ENCODE assay signal across 8 mouse cellular contexts in the genomic region with DNA sequence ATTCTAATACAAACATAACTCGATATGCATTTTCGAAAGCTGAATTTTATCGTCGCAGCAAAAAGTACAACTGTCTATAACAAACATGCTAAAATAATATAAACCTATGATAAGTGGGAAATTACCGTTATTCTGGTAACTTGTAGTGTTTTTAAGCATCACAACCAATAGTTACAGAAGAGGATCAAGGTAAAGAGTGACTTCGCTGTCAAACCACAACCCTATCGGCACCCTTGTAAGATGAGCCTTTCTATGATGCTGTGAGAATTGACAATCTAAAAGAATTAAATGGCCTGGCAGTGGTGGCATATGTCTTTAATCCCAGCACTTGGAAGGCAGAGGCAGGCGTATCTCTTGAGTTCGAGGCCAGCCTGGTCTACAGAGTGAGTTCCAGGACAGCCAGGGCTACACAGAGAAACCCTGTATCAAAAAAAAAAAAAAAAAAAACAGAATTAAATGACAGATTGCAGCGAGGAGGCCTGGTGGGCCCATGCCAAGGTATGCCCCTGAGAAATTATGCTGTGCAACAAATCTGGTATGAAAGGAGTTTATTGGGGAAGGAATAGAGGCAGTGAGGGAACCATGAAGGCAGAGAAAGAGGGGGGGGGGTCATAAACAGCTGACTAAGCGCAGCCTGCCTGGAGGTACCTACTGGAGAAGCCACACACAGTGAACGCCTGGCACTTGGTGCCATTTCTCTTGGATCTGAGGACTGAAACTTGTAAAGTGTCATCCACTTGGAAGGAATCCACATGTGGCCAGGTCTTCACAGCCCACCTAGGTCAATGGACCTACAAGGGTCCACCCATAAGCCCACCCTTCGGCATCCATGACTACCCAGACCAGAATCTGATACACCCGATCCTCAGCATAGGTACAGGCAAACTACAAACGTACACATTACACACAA. TPM values are rescaled to one million over a fixed set of nuclear protein-coding genes. Genes with fewer than 3 reads are reported as not detected.
A peak's percentile ranks its signal among the peaks of the same experiment; 100 is the strongest.
DNase-seq lines count a peak whose midpoint lies in the region; ATAC-seq and TF ChIP-seq lines count a peak whose summit lies in the region.

No protein-coding gene starts in this region.

- peak in 1 of 2 experiments; percentile 31 for DNase-seq in cerebellum, adult 2 months
- no peak for DNase-seq in cerebellum, postnatal 25 days
- no peak for DNase-seq in spleen, adult 2 months (ENCODE audit: low read depth in 1 of 2, low spot score in 2 of 2)
- DNase-seq in spleen, postnatal 10 days (ENCODE audit: low spot score in 2 of 2), result no peak
- no peak for DNase-seq in neural tube, embryonic 11.5 days (ENCODE audit: low spot score)
- DNase-seq in adrenal gland, postnatal 36 days, result no peak
- no peak for DNase-seq in kidney, postnatal 4 days

- TF ChIP-seq CTCF in cerebellum, adult 2 months (IDR thresholded peaks at IDR 0.05; ENCODE audit: borderline replicate concordance, insufficient read depth, low read depth, low read length), result no peak
- no peak for TF ChIP-seq CTCF in spleen, adult 2 months (IDR thresholded peaks at IDR 0.05; ENCODE audit: extremely low read depth, insufficient read depth, insufficient read length, insufficient replicate concordance)

- WGBS in cerebellum, adult 2 months, result 56% methylated on average over 15 of the region's 15 CpGs
- 61% methylated on average over 15 of the region's 15 CpGs for WGBS in spleen, adult 2 months
- 67% methylated on average over 15 of the region's 15 CpGs for WGBS in intestine, embryonic 16.5 days
- WGBS in neural tube, embryonic 11.5 days, result 71% methylated on average over 15 of the region's 15 CpGs

- no peaks in the 10 kb centered on the region for H3K36me3 ChIP-seq in spleen, adult 2 months (ENCODE audit: control insufficient read depth, insufficient read depth, low read length)
- no peaks in the 10 kb centered on the region for H3K36me3 ChIP-seq in intestine, embryonic 16.5 days (ENCODE audit: control insufficient read depth, insufficient read depth, low read length)
- peaks cover under 1% of the 10 kb centered on the region; the same call in 1 of the 2 replicates for H3K36me3 ChIP-seq in neural tube, embryonic 11.5 days (ENCODE audit: control insufficient read depth, insufficient read depth, low read length)

- H3K9ac ChIP-seq in intestine, embryonic 16.5 days (ENCODE audit: low read depth, low read length), result peak overlapping the region; percentile 91
- peak overlapping the region; percentile 90 for H3K9ac ChIP-seq in neural tube, embryonic 11.5 days (ENCODE audit: low read length)

- ATAC-seq in intestine, embryonic 16.5 days, result no peak
- ATAC-seq in neural tube, embryonic 11.5 days (ENCODE audit: insufficient read depth, low FRiP score, low TSS enrichment), result no peak

- H3K27me3 ChIP-seq in cerebellum, adult 2 months (ENCODE audit: control insufficient read depth, insufficient read depth, low read length), result no peaks in the 10 kb centered on the region
- 0 out of 2 replicates have a peak, but pooled peaks cover 1% of the 10 kb centered on the region for H3K27me3 ChIP-seq in spleen, adult 2 months (ENCODE audit: control insufficient read depth, insufficient read depth, low read length)
- no peaks in the 10 kb centered on the region for H3K27me3 ChIP-seq in intestine, embryonic 16.5 days (replicated peaks; ENCODE audit: control insufficient read depth, insufficient read depth, low read length)
- no peaks in the 10 kb centered on the region for H3K27me3 ChIP-seq in neural tube, embryonic 11.5 days (ENCODE audit: control insufficient read depth, insufficient read depth, low read length)

- peak overlapping the region; percentile 60 for H3K4me3 ChIP-seq in cerebellum, adult 2 months (replicated peaks; ENCODE audit: insufficient read depth, low read depth, low read length)
- peak overlapping the region; percentile 56 for H3K4me3 ChIP-seq in spleen, adult 2 months (ENCODE audit: extremely low read depth, insufficient read depth, insufficient read length)
- peak overlapping the region; percentile 76 for H3K4me3 ChIP-seq in intestine, embryonic 16.5 days (ENCODE audit: low read length)
- H3K4me3 ChIP-seq in neural tube, embryonic 11.5 days (ENCODE audit: low read depth, low read length), result peak overlapping the region; percentile 95

- H3K27ac ChIP-seq in cerebellum, adult 2 months (ENCODE audit: insufficient read depth, low read length), result no peak overlapping the region
- no peak overlapping the region for H3K27ac ChIP-seq in spleen, adult 2 months (ENCODE audit: insufficient read depth, low read length)
- H3K27ac ChIP-seq in intestine, embryonic 16.5 days (ENCODE audit: low read length), result peak overlapping the region; percentile 73
- peak overlapping the region; percentile 87 for H3K27ac ChIP-seq in neural tube, embryonic 11.5 days (ENCODE audit: low read depth, low read length)

- H3K4me2 ChIP-seq in intestine, embryonic 16.5 days (ENCODE audit: low read depth, low read length), result peak overlapping the region; percentile 82
- peak overlapping the region; percentile 36 for H3K4me2 ChIP-seq in neural tube, embryonic 11.5 days (ENCODE audit: low read depth)

- no peak for TF ChIP-seq POLR2A in cerebellum, adult 2 months (IDR thresholded peaks at IDR 0.05; ENCODE audit: borderline replicate concordance, insufficient read depth, low read length)
- TF ChIP-seq POLR2A in spleen, adult 2 months (IDR thresholded peaks at IDR 0.05; ENCODE audit: low read depth, low read length), result no peak

- H3K9me3 ChIP-seq in intestine, embryonic 16.5 days (ENCODE audit: control insufficient read depth, low read length), result no peaks in the 10 kb centered on the region
- no peaks in the 10 kb centered on the region for H3K9me3 ChIP-seq in neural tube, embryonic 11.5 days (ENCODE audit: control insufficient read depth, low read length)

- H3K4me1 ChIP-seq in cerebellum, adult 2 months (ENCODE audit: control insufficient read depth, insufficient read depth, low read length), result 0 out of 2 replicates have a peak, but pooled peaks cover 8% of the 10 kb centered on the region
- peaks cover 16% of the 10 kb centered on the region for H3K4me1 ChIP-seq in spleen, adult 2 months (ENCODE audit: control insufficient read depth, insufficient read depth, insufficient read length)
- H3K4me1 ChIP-seq in intestine, embryonic 16.5 days (ENCODE audit: control insufficient read depth, insufficient read depth, low read length), result peaks cover 37% of the 10 kb centered on the region
- peaks cover 22% of the 10 kb centered on the region for H3K4me1 ChIP-seq in neural tube, embryonic 11.5 days (ENCODE audit: control insufficient read depth, insufficient read depth, low read length)

RNA-seq across cellular contexts. Expression of a gene that starts 0.8 kb away (rescaled TPM):
- polyA plus RNA-seq in cerebellum, adult 2 months (2012; rRNA removed), result 35.3 and 42.4 TPM in 2 replicates
- polyA plus RNA-seq in spleen, adult 2 months (2012; rRNA removed), result 33.3 and 44.2 TPM in 2 replicates
- polyA plus RNA-seq in intestine, embryonic 16.5 days (2015; fragmentation: Nextera tagmentation; extraction: Ambion mirVana), result 87.6 and 92.2 TPM in 2 replicates
- polyA plus RNA-seq in neural tube, embryonic 11.5 days (2014; fragmentation: Nextera tagmentation; extraction: Ambion mirVana), result 58.9 and 62.5 TPM in 2 replicates
- 10 to 100 TPM; 50.5 to 85.0 TPM for total RNA-seq in adrenal gland, postnatal 36 days (2021)

RNA-seq across cellular contexts. Expression of a gene that starts 1.3 kb away (rescaled TPM):
- 28.3 and 28.4 TPM in 2 replicates for polyA plus RNA-seq in cerebellum, adult 2 months (2012; rRNA removed)
- polyA plus RNA-seq in spleen, adult 2 months (2012; rRNA removed), result 30.3 and 46.4 TPM in 2 replicates
- 205 and 208 TPM in 2 replicates for polyA plus RNA-seq in intestine, embryonic 16.5 days (2015; fragmentation: Nextera tagmentation; extraction: Ambion mirVana)
- 537 and 588 TPM in 2 replicates for polyA plus RNA-seq in neural tube, embryonic 11.5 days (2014; fragmentation: Nextera tagmentation; extraction: Ambion mirVana)
- total RNA-seq in adrenal gland, postnatal 36 days (2021), result 10 to 100 TPM; 24.0 to 29.3 TPM

RNA-seq across cellular contexts. Expression of a gene that starts 38.9 kb away (rescaled TPM):
- polyA plus RNA-seq in cerebellum, adult 2 months (2012; rRNA removed), result 8.6 and 9.6 TPM in 2 replicates
- polyA plus RNA-seq in spleen, adult 2 months (2012; rRNA removed), result 42.1 and 44.3 TPM in 2 replicates
- polyA plus RNA-seq in intestine, embryonic 16.5 days (2015; fragmentation: Nextera tagmentation; extraction: Ambion mirVana), result 19.0 and 24.5 TPM in 2 replicates
- 18.7 and 23.8 TPM in 2 replicates for polyA plus RNA-seq in neural tube, embryonic 11.5 days (2014; fragmentation: Nextera tagmentation; extraction: Ambion mirVana)
- total RNA-seq in adrenal gland, postnatal 36 days (2021), result 10 to 100 TPM; 61.7 to 88.5 TPM

Comparison
In these comparisons a context has a peak if more than half of its experiments do, and no peak if none do; other contexts are left out.
1. H3K27ac ChIP-seq: peak in intestine, embryonic 16.5 days (single experiment) and neural tube, embryonic 11.5 days (single experiment); none in cerebellum, adult 2 months (single experiment) and spleen, adult 2 months (single experiment).
2. Peak in every context shown above with its lines, with median percentiles within 50 percentile points of each other: H3K4me3 ChIP-seq.